13 mouse cellular contexts compared by ENCODE assay signal in genomic region chr7:132722401-132723370, GRCm38 (mm10).
DNase-seq lines count a peak whose midpoint lies in the region; ATAC-seq and TF ChIP-seq lines count a peak whose summit lies in the region.
"Had no signal": no experiment of that assay in that cellular context is flagged by ENCODE, and none has a peak within 500 bp of the region (broad histone marks: within the 10 kb centered on the region; RNA-seq: fewer than 3 reads in every experiment).

No protein-coding gene starts in this region.

- no peaks in the 10 kb centered on the region for H3K79me2 ChIP-seq in heart, adult 2 months (replicated peaks; ENCODE audit: control insufficient read depth, insufficient read depth, low read length)

- no peak for TF ChIP-seq CTCF in heart, adult 2 months (IDR thresholded peaks at IDR 0.05)
- TF ChIP-seq CTCF in heart, postnatal 0 days (IDR thresholded peaks at IDR 0.05; ENCODE audit: low read depth): no peak

- H3K27ac ChIP-seq in heart, adult 2 months: peak overlapping the region; percentile 84
- no peak overlapping the region for H3K27ac ChIP-seq in heart, embryonic 12.5 days (ENCODE audit: poor library complexity, severe bottlenecking)
- peak overlapping the region; percentile 87 for H3K27ac ChIP-seq in brown adipose tissue, adult 24 weeks (replicated peaks; ENCODE audit: low read depth, low read length)
- H3K27ac ChIP-seq in heart, postnatal 0 days (ENCODE audit: low read depth): peak overlapping the region; percentile 91
- peak overlapping the region; percentile 90 for H3K27ac ChIP-seq in lung, embryonic 15.5 days
- H3K27ac ChIP-seq: hindbrain, embryonic 12.5 days had no signal

- no peak overlapping the region for H3K4me2 ChIP-seq in heart, embryonic 12.5 days
- no peak overlapping the region for H3K4me2 ChIP-seq in heart, postnatal 0 days (ENCODE audit: low read depth, low read length)
- H3K4me2 ChIP-seq in lung, embryonic 15.5 days: no peak overlapping the region
- H3K4me2 ChIP-seq: hindbrain, embryonic 12.5 days had no signal

- WGBS in heart, adult 2 months: 77% methylated on average over 12 of the region's 12 CpGs
- whole genome bisulfite sequencing in heart, embryonic 12.5 days: 83% methylated on average over 12 of the region's 12 CpGs
- 76% methylated on average over 12 of the region's 12 CpGs for WGBS in heart, postnatal 0 days
- WGBS in lung, embryonic 15.5 days: 87% methylated on average over 12 of the region's 12 CpGs

- H3K4me3 ChIP-seq in heart, adult 2 months: no peak overlapping the region
- H3K4me3 ChIP-seq in heart, embryonic 12.5 days: no peak overlapping the region
- H3K4me3 ChIP-seq in brown adipose tissue, adult 24 weeks (ENCODE audit: insufficient read depth, low read depth, low read length): no peak overlapping the region
- no peak overlapping the region for H3K4me3 ChIP-seq in heart, postnatal 0 days (ENCODE audit: low read depth, low read length)
- H3K4me3 ChIP-seq in lung, embryonic 15.5 days: no peak overlapping the region
- H3K4me3 ChIP-seq: hindbrain, embryonic 12.5 days had no signal

- H3K4me1 ChIP-seq in heart, adult 2 months (ENCODE audit: control insufficient read depth, insufficient read depth, low read length): peaks cover 27% of the 10 kb centered on the region
- H3K4me1 ChIP-seq in heart, embryonic 12.5 days (replicated peaks): peaks cover 43% of the 10 kb centered on the region
- peaks cover 56% of the 10 kb centered on the region for H3K4me1 ChIP-seq in brown adipose tissue, adult 24 weeks (ENCODE audit: control insufficient read depth, insufficient read depth, insufficient read length, low read length)
- H3K4me1 ChIP-seq in heart, postnatal 0 days (ENCODE audit: control insufficient read depth, insufficient read depth): peaks cover 23% of the 10 kb centered on the region
- H3K4me1 ChIP-seq in lung, embryonic 15.5 days: peaks cover 39% of the 10 kb centered on the region

- no peak overlapping the region for H3K9ac ChIP-seq in heart, adult 2 months (ENCODE audit: low read depth, low read length)
- H3K9ac ChIP-seq in heart, embryonic 12.5 days: no peak overlapping the region
- no peak overlapping the region for H3K9ac ChIP-seq in heart, postnatal 0 days (replicated peaks; ENCODE audit: low read depth, low read length)
- H3K9ac ChIP-seq in lung, embryonic 15.5 days: no peak overlapping the region
- H3K9ac ChIP-seq: hindbrain, embryonic 12.5 days had no signal

- H3K36me3 ChIP-seq in heart, adult 2 months (ENCODE audit: control insufficient read depth, insufficient read depth, low read length): peaks cover 12% of the 10 kb centered on the region
- no peaks in the 10 kb centered on the region for H3K36me3 ChIP-seq in heart, embryonic 12.5 days
- H3K36me3 ChIP-seq in heart, postnatal 0 days (replicated peaks; ENCODE audit: control insufficient read depth, insufficient read depth, low read length): no peaks in the 10 kb centered on the region
- no peaks in the 10 kb centered on the region for H3K36me3 ChIP-seq in lung, embryonic 15.5 days
- H3K36me3 ChIP-seq: hindbrain, embryonic 12.5 days had no signal

- H3K9me3 ChIP-seq in heart, embryonic 12.5 days (replicated peaks): no peaks in the 10 kb centered on the region
- no peaks in the 10 kb centered on the region for H3K9me3 ChIP-seq in heart, postnatal 0 days (replicated peaks; ENCODE audit: control insufficient read depth, low read length)
- no peaks in the 10 kb centered on the region for H3K9me3 ChIP-seq in lung, embryonic 15.5 days
- H3K9me3 ChIP-seq: hindbrain, embryonic 12.5 days had no signal

- DNase-seq in heart, adult 2 months: peak in 1 of 2 experiments; percentile 39
- no peak for DNase-seq in heart, postnatal 0 days (ENCODE audit: low spot score)
- no peak for DNase-seq in neural tube, embryonic 10.5 days (ENCODE audit: extremely low spot score, low spot score)
- no peak for DNase-seq in left cerebral cortex, postnatal 14 days (ENCODE audit: low spot score in 2 of 2)
- no peak for DNase-seq in layer of hippocampus, adult 9-10 months (ENCODE audit: low spot score)
- DNase-seq: left cerebral cortex, postnatal 4 days; midbrain, embryonic 14.5 days; retina, postnatal 1 day had no signal

- H3K27me3 ChIP-seq in heart, adult 2 months (ENCODE audit: control insufficient read depth, insufficient read depth, low read length): no peaks in the 10 kb centered on the region
- H3K27me3 ChIP-seq in heart, embryonic 12.5 days (replicated peaks): no peaks in the 10 kb centered on the region
- H3K27me3 ChIP-seq in heart, postnatal 0 days (ENCODE audit: control insufficient read depth, insufficient read depth, low read length): no peaks in the 10 kb centered on the region
- no peaks in the 10 kb centered on the region for H3K27me3 ChIP-seq in lung, embryonic 15.5 days
- H3K27me3 ChIP-seq: hindbrain, embryonic 12.5 days had no signal

- TF ChIP-seq EP300 in heart, adult 2 months (IDR thresholded peaks at IDR 0.05; ENCODE audit: insufficient read depth, low read depth, low read length): no peak
- TF ChIP-seq EP300 in heart, postnatal 0 days (IDR thresholded peaks at IDR 0.05; ENCODE audit: low read depth): no peak

- ATAC-seq in heart, embryonic 12.5 days (ENCODE audit: insufficient number of reproducible peaks, low FRiP score): no peak
- peak; percentile 16; the same call in 1 of the 2 replicates for ATAC-seq in heart, postnatal 0 days (ENCODE audit: insufficient read depth, low read depth)
- no peak for ATAC-seq in lung, embryonic 15.5 days (ENCODE audit: borderline replicate concordance, extremely low read depth, low FRiP score, low TSS enrichment)
- ATAC-seq: activated CD4-positive, CD25-positive, alpha-beta regulatory T cell, adult 4 months had no signal

- no peak for TF ChIP-seq POLR2A in heart, adult 2 months (IDR thresholded peaks at IDR 0.05; ENCODE audit: insufficient read depth, low read depth, low read length)

- intact Hi-C loops in heart, adult 2 months (cut with DNase I): no loop called here
- intact Hi-C loops in left cerebral cortex, postnatal 14 days (cut with DNase I): no loop called here
